Mouse (Mus musculus): Measurements from ENCODE around the gene Nr2f2.

The Nr2f2 gene

DNA sequence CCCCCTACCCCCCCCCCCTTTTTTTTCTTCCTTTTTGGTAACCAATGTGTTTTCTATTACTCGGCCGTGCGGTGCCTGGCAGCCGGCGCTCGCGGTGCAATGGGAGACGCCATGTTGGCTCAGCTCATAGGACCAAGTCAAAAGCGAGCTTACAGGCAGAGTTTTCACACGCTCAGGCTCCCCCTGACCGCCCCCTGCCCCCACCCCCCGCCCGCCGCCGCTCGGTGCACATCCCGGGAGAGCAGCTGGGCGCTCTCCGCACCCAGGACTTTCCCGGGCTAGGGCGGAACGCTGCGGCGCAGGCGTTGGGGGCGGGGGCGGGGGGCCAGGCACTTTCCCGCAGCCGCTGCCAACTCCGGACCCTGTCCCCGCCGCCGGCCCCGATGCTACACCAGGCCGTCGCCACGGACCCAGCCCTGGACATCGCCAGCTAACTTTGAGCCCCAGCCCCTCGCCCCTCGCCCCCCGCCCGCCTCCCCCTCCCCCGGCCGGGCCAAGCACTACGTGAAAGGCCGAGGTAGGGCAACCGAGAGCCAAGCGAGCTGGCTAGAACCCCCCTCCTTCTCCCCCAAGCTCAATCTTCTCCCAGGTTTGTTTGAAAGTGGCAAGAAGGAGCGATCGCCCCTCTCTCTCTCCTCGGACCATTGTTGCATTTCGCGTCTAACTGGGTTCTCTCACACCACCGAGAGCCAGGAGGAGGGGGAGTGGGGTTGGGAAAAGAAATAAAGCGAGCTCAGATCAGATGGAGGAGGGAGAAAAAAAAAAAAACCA lies 15.6 kb downstream of the Nr2f2 start:
- DNase-seq (ENCODE audit: low read depth): no peak

- DNase-seq (ENCODE audit: low read depth): no peak
These were observed 16.4 kb downstream of the Nr2f2 start for GRCm38 (mm10) chr7:70349981-70350670.

DNA sequence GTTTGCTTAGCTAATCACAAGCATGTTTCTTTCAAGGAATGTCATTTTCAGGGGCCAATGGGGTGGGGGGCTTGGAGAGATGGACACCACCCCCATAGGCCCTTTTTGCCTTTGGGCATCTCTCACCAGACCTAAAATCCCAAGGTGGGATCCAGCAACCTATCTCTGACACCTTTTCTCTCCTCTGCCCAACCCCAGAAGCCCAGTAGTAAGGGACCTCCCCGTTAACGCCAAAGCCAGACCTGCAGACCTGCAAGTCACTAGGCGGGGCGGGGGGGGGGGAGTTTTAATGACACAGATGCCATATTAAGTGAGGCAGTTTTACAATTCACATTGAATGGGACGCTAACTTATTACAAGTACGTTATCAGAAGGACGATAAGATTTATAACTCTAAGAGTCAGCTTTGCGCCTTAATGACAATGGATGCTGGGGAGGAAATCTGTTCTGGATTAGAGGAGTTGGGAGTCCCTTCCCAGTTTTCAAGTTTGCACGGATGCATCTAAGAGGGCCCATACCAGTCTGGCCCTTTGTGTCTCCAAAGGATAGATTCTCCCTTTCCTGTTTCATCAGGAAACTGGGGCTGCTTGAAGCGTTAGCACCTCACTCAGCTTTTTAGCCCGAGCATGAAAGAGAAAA lies 17.4 kb downstream of the Nr2f2 start:
- no peak for DNase-seq (ENCODE audit: low read depth)

GRCm38 (mm10) chr7:70348064-70348976 lies 18.2 kb downstream of the Nr2f2 start:
- DNase-seq (ENCODE audit: low read depth): no peak

GRCm38 (mm10) chr7:70347618-70347958 lies 18.9 kb downstream of the Nr2f2 start:
- DNase-seq (ENCODE audit: low read depth): no peak

- DNase-seq (ENCODE audit: low read depth): no peak
These were observed 19.5 kb downstream of the Nr2f2 start for GRCm38 (mm10) chr7:70346951-70347617.

DNA sequence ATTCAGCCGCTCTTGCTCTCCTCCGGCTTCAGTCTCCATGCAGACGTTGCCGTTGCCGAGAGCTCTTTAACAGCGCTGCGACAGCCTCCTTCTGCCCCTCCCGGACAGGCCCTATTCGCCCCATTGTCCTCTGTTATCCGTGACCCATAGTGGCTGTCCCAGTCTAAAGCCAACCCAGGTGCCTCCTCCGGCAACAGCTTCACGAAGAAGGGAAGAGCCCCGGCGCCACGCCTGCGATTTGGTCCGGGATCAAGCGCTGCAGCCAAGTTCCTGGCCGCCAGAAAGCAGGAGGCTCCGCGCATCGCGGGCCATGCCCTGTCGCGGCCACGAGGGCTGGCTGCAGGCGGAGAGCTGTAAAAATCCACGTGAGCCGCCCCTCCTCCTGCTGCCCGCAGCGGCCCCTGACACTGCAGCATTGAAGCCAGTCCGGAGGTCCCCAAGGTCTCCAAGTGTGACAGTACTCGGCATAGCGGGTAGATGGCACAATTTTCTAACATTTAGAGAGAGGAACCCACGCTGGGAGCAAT lies 20.5 kb downstream of the Nr2f2 start:
- DNase-seq (ENCODE audit: low read depth): no peak

DNA sequence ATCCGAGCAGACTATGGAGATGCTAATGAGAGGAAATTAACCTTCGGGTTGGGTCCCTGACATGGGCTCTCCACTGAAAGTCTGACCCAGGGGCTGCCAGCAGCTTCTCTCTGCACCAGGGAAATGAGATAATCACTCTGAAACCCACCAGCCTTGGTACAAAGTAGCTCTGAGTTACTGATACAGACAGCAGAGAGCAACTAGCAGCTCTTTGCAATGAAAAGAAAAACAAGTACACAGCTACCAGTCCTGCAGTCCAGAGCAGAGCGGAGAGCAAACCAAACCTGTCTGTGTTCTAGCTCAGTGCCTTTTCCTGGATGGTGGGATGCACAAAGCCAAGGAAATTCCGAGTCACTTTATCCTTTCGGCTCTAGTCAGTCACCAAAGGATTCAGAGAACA lies 23.1 kb downstream of the Nr2f2 start:
- no peak for DNase-seq (ENCODE audit: low read depth)

GRCm38 (mm10) chr7:70342771-70343170 lies 23.8 kb downstream of the Nr2f2 start:
- DNase-seq (ENCODE audit: low read depth): no peak

DNA sequence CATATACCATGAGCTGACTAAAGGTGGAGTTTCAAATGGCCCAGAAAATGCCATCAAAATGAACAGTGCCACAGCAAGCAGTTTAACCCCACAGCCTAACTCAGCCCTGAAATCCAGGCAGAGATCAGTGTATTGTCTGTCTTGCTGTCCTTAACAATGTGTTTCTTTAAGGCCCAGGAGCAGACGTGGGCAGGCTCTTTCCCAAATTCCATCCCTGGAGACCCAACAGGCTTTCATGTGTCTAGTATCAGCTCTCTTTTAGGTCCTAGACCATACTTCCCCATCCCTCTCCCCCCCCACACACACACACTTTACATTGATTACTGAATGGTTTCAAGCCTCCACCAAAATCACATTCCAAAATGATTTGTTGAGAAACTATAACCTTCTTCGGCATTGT lies 24.5 kb downstream of the Nr2f2 start:
- DNase-seq (ENCODE audit: low read depth): no peak

GRCm38 (mm10) chr7:70339998-70340630 lies 26.4 kb downstream of the Nr2f2 start:
- no peak for DNase-seq (ENCODE audit: low read depth)

DNA sequence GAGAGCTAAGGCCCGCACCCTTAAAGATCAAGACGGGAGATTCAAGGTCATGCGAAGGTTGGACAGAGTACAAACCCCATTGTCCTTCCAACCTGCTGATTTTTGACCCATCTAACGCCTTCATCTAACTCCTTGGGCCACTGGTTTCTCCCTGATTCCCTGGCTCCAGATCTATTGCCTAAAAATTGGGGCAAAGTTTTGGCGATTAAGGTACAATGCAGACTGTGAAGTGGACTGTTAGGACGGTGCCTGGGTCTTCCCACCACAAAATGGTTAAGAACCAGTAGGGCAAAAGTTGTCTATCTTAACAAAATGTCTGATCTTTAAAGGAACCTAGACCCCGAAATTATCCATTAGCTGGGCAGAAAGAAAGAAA lies 28.3 kb downstream of the Nr2f2 start:
- DNase-seq (ENCODE audit: low read depth): no peak

- no peak for DNase-seq (ENCODE audit: low read depth)
These were observed 28.8 kb downstream of the Nr2f2 start for GRCm38 (mm10) chr7:70337581-70338264.

- DNase-seq (ENCODE audit: low read depth): no peak
These were observed 29.8 kb downstream of the Nr2f2 start for GRCm38 (mm10) chr7:70336571-70337240.

GRCm38 (mm10) chr7:70336126-70336525 lies 30.4 kb downstream of the Nr2f2 start:
- no peak for DNase-seq (ENCODE audit: low read depth)

GRCm38 (mm10) chr7:70335411-70335810 lies 31.1 kb downstream of the Nr2f2 start:
- no peak for DNase-seq (ENCODE audit: low read depth)

- no peak for DNase-seq (ENCODE audit: low read depth)
These were observed 31.7 kb downstream of the Nr2f2 start for GRCm38 (mm10) chr7:70334836-70335235.

GRCm38 (mm10) chr7:70333851-70334250 lies 32.7 kb downstream of the Nr2f2 start:
- DNase-seq (ENCODE audit: low read depth): no peak

- DNase-seq (ENCODE audit: low read depth): no peak
These were observed 33.4 kb downstream of the Nr2f2 start for GRCm38 (mm10) chr7:70332926-70333664.
